Mouse (Mus musculus): Measurements from ENCODE around the gene Uap1.

GRCm38 (mm10) chr1:170164053-170164614 is 10.6 kb downstream of the Uap1 start:
- TF ChIP-seq POLR2A (IDR thresholded peaks at IDR 0.05; ENCODE audit: control insufficient read depth, extremely low read depth, insufficient read depth, low read length, poor library complexity): no peak
- TF ChIP-seq CTCF (IDR thresholded peaks at IDR 0.05; ENCODE audit: borderline replicate concordance, control insufficient read depth, extremely low read depth, insufficient read depth, low read length, poor library complexity): no peak
